In the genomic region with DNA sequence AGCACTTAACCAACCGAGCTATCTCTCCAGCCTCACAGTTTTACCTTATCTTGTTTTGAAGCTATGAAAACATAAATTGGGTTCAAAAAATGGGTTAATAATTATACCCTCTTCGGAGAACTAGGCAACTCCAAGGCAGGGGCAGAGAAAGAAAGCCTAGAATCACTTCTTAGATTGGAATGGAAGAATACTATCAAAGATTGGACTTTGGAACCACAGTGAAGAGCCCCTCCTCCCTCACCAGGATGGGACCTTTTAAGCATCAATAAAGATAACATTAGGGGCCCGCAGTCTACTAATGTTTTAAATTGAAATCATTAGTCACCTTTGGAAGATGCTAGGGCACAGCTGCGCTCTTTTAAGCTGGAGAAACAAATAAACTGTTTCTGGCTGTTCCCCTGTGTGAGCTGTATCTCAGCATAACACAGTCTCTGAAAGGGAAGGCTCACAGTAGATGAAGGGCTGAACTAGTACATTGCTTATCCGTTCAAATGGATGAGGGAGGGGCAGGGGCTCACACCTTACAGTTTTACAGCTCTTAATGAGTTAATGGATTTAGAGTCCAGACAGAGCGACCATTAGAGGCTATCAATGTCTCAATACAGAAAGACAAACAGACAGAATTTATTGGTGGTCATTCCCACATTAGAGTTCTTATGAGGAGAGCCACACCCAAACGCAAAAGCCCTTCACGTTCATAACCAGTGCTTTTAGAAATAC, we compare ENCODE assay signal across 26 mouse cellular contexts. TPM values are rescaled to one million over a fixed set of nuclear protein-coding genes. Genes with fewer than 3 reads are reported as not detected.
DNase-seq lines count a peak whose midpoint lies in the region; ATAC-seq and TF ChIP-seq lines count a peak whose summit lies in the region.
"Had no signal": no experiment of that assay in that cellular context is flagged by ENCODE, and none has a peak within 500 bp of the region (broad histone marks: within the 10 kb centered on the region; RNA-seq: fewer than 3 reads in every experiment).

No protein-coding gene starts in this region.

- H3K4me3 ChIP-seq in lung, embryonic 14.5 days (ENCODE audit: low read depth, low read length) = no peak overlapping the region
- H3K4me3 ChIP-seq in intestine, embryonic 14.5 days (ENCODE audit: low read depth, low read length) = no peak overlapping the region
- no peak overlapping the region for H3K4me3 ChIP-seq in intestine, embryonic 15.5 days (replicated peaks)
- H3K4me3 ChIP-seq in small intestine, adult 2 months (ENCODE audit: low read depth, low read length) = no peak overlapping the region
- H3K4me3 ChIP-seq: embryonic facial prominence, embryonic 10.5 days; embryonic facial prominence, embryonic 13.5 days; erythroblast, embryonic 14.5 days; forebrain, embryonic 12.5 days; forebrain, embryonic 15.5 days; hindbrain, embryonic 10.5 days; hindbrain, embryonic 13.5 days had no signal

- H3K9ac ChIP-seq in lung, embryonic 14.5 days = no peak overlapping the region
- no peak overlapping the region for H3K9ac ChIP-seq in intestine, embryonic 14.5 days (ENCODE audit: low read length)
- no peak overlapping the region for H3K9ac ChIP-seq in intestine, embryonic 15.5 days
- H3K9ac ChIP-seq: embryonic facial prominence, embryonic 13.5 days; forebrain, embryonic 12.5 days; forebrain, embryonic 15.5 days; hindbrain, embryonic 13.5 days had no signal

- no peak for TF ChIP-seq POLR2A in small intestine, adult 2 months (IDR thresholded peaks at IDR 0.05; ENCODE audit: low read depth, low read length)

- H3K4me2 ChIP-seq in lung, embryonic 14.5 days = peak overlapping the region; percentile 10; the same call in 1 of the 2 replicates
- H3K4me2 ChIP-seq in intestine, embryonic 14.5 days (ENCODE audit: low read length) = peak overlapping the region; percentile 26
- peak overlapping the region; percentile 45 for H3K4me2 ChIP-seq in intestine, embryonic 15.5 days (replicated peaks)
- H3K4me2 ChIP-seq: embryonic facial prominence, embryonic 13.5 days; forebrain, embryonic 12.5 days; forebrain, embryonic 15.5 days; heart, embryonic 11.5 days; hindbrain, embryonic 13.5 days had no signal

- H3K27me3 ChIP-seq in lung, embryonic 14.5 days (ENCODE audit: insufficient read depth, low read length) = no peaks in the 10 kb centered on the region
- no peaks in the 10 kb centered on the region for H3K27me3 ChIP-seq in intestine, embryonic 14.5 days (replicated peaks; ENCODE audit: control insufficient read depth, insufficient read depth, low read length)
- no peaks in the 10 kb centered on the region for H3K27me3 ChIP-seq in intestine, embryonic 15.5 days (replicated peaks)
- no peaks in the 10 kb centered on the region for H3K27me3 ChIP-seq in small intestine, adult 2 months (ENCODE audit: control insufficient read depth, insufficient read depth, low read length)
- H3K27me3 ChIP-seq: embryonic facial prominence, embryonic 13.5 days; forebrain, embryonic 12.5 days; hindbrain, embryonic 13.5 days had no signal

- no peak for ATAC-seq in lung, embryonic 14.5 days (ENCODE audit: insufficient read depth)
- peak; percentile 72 for ATAC-seq in intestine, embryonic 14.5 days (replicated peaks; ENCODE audit: low FRiP score, low TSS enrichment, low read depth)
- peak; percentile 85 for ATAC-seq in intestine, embryonic 15.5 days
- ATAC-seq: CD4-positive, CD25-positive, alpha-beta regulatory T cell, adult 4 months; forebrain, embryonic 15.5 days; hindbrain, embryonic 16.5 days had no signal

- H3K27ac ChIP-seq in lung, embryonic 14.5 days (ENCODE audit: low read depth) = no peak overlapping the region; the same call in 1 of the 2 replicates
- H3K27ac ChIP-seq in intestine, embryonic 14.5 days (ENCODE audit: low read depth) = peak overlapping the region; percentile 54; the same call in 1 of the 2 replicates
- peak overlapping the region; percentile 49 for H3K27ac ChIP-seq in intestine, embryonic 15.5 days
- H3K27ac ChIP-seq in small intestine, adult 2 months (ENCODE audit: insufficient read depth, low read depth, low read length) = peak overlapping the region; percentile 60
- H3K27ac ChIP-seq: embryonic facial prominence, embryonic 10.5 days; embryonic facial prominence, embryonic 13.5 days; forebrain, embryonic 12.5 days; forebrain, embryonic 15.5 days; hindbrain, embryonic 10.5 days; hindbrain, embryonic 13.5 days had no signal

- H3K4me1 ChIP-seq in lung, embryonic 14.5 days (ENCODE audit: insufficient read depth) = peaks cover 11% of the 10 kb centered on the region; the same call in 1 of the 2 replicates
- H3K4me1 ChIP-seq in intestine, embryonic 14.5 days (replicated peaks; ENCODE audit: control insufficient read depth, insufficient read depth, low read length) = peaks cover 9% of the 10 kb centered on the region
- peaks cover 12% of the 10 kb centered on the region; the same call in 1 of the 2 replicates for H3K4me1 ChIP-seq in intestine, embryonic 15.5 days (replicated peaks)
- peaks cover 23% of the 10 kb centered on the region for H3K4me1 ChIP-seq in small intestine, adult 2 months (ENCODE audit: control insufficient read depth, insufficient read depth, insufficient read length, low read length)
- H3K4me1 ChIP-seq: forebrain, embryonic 15.5 days; hindbrain, embryonic 13.5 days had no signal

- H3K36me3 ChIP-seq in lung, embryonic 14.5 days (ENCODE audit: insufficient read depth) = no peaks in the 10 kb centered on the region
- no peaks in the 10 kb centered on the region for H3K36me3 ChIP-seq in intestine, embryonic 14.5 days (ENCODE audit: control insufficient read depth, insufficient read depth, low read length)
- H3K36me3 ChIP-seq in intestine, embryonic 15.5 days = 0 out of 2 replicates have a peak, but pooled peaks cover 2% of the 10 kb centered on the region
- no peaks in the 10 kb centered on the region for H3K36me3 ChIP-seq in small intestine, adult 2 months (ENCODE audit: control insufficient read depth, insufficient read depth, low read length)
- H3K36me3 ChIP-seq: embryonic facial prominence, embryonic 10.5 days; forebrain, embryonic 12.5 days; forebrain, embryonic 15.5 days; hindbrain, embryonic 10.5 days; hindbrain, embryonic 13.5 days had no signal

- DNase-seq in lung, embryonic 14.5 days = no peak
- DNase-seq in lung, postnatal 36 days = no peak
- no peak for DNase-seq in intestine, embryonic 14.5 days (ENCODE audit: low spot score)
- no peak for DNase-seq in yolk sac, embryonic 10.5 days (ENCODE audit: low spot score)
- DNase-seq: adrenal gland, adult 2 months; adrenal gland, postnatal 14 days; cerebellum, adult 11 months; cerebellum, adult 2 months; cerebellum, adult 9-11 months; cerebellum, postnatal 36 days; embryo, embryonic 11 days; gastrocnemius, postnatal 10 days; gastrocnemius, postnatal 36 days; heart, postnatal 36 days had no signal

- WGBS in lung, embryonic 14.5 days = 36% methylated on average over 8 of the region's 8 CpGs
- WGBS in intestine, embryonic 14.5 days = 28% methylated on average over 8 of the region's 8 CpGs
- WGBS in intestine, embryonic 15.5 days = 29% methylated on average over 8 of the region's 8 CpGs
- WGBS in small intestine, adult 2 months = 21% methylated on average over 8 of the region's 8 CpGs

- no peak for TF ChIP-seq CTCF in lung, embryonic 14.5 days (IDR thresholded peaks at IDR 0.05; ENCODE audit: low read depth)
- no peak for TF ChIP-seq CTCF in small intestine, adult 2 months (IDR thresholded peaks at IDR 0.05; ENCODE audit: extremely low read depth, insufficient read length, insufficient replicate concordance, low read depth, low read length)

- H3K9me3 ChIP-seq in lung, embryonic 14.5 days (ENCODE audit: low read depth, low read length) = no peaks in the 10 kb centered on the region
- no peaks in the 10 kb centered on the region for H3K9me3 ChIP-seq in intestine, embryonic 14.5 days (ENCODE audit: control insufficient read depth, low read length)
- no peaks in the 10 kb centered on the region for H3K9me3 ChIP-seq in intestine, embryonic 15.5 days
- H3K9me3 ChIP-seq: embryonic facial prominence, embryonic 10.5 days; embryonic facial prominence, embryonic 13.5 days; forebrain, embryonic 12.5 days; forebrain, embryonic 15.5 days; hindbrain, embryonic 10.5 days; hindbrain, embryonic 13.5 days had no signal

RNA-seq across cellular contexts. Expression of a gene that starts 6.5 kb away (rescaled TPM):
- 16.1 and 28.3 TPM in 2 replicates for polyA plus RNA-seq in lung, embryonic 14.5 days (2014; fragmentation: Nextera tagmentation; extraction: Ambion mirVana)
- polyA plus RNA-seq in intestine, embryonic 14.5 days (2014; fragmentation: Nextera tagmentation; extraction: Ambion mirVana) = 26.2 and 44.3 TPM in 2 replicates
- 56.3 and 58.8 TPM in 2 replicates for polyA plus RNA-seq in intestine, embryonic 15.5 days (2015; fragmentation: Nextera tagmentation; extraction: Ambion mirVana)
- polyA plus RNA-seq in small intestine, adult 2 months (2012; rRNA removed) = 7.9 and 23.3 TPM in 2 replicates
- polyA plus RNA-seq: CD4-positive, CD25-positive, alpha-beta regulatory T cell, adult 4 months; erythroblast, embryonic 14.5 days had no signal
